Mouse (Mus musculus) MEL (cell line): Measurements from ENCODE around the gene Ctdspl2. TPM values are rescaled to one million over a fixed set of nuclear protein-coding genes. Genes with fewer than 3 reads are reported as not detected.

Experiments
- DNase-seq: peaks from one replicate; pipeline ENCODE4 v3.0.0; 2011; ENCODE audit warnings: low read depth, low spot score
- H3K27ac ChIP-seq: 2 replicates; pipeline ENCODE4 v1.5.1; 2012; ENCODE audit warnings: low read depth, mild to moderate bottlenecking, control low read depth, low read length, moderate library complexity; ENCODE audit not compliant: control insufficient read depth
- H3K27me3 ChIP-seq, 2 experiments: fragments of 150-350 bp in 1 of 2; sonication (generic) in 1 of 2; 2 replicates each; pipeline ENCODE4 v1.6.1; 2012; ENCODE audit warnings: low read length in 2 of 2, mild to moderate bottlenecking in 2 of 2, improper control_type of control experiment in 1 of 2, moderate library complexity in 1 of 2; ENCODE audit not compliant: insufficient read depth in 2 of 2, control insufficient read depth in 1 of 2
- H3K36me3 ChIP-seq, 2 experiments: 2 replicates each; pipeline ENCODE4 v1.6.1; 2012 to 2014; ENCODE audit warnings: low read length in 2 of 2, improper control_type of control experiment in 1 of 2, inconsistent platforms in 1 of 2, mild to moderate bottlenecking in 1 of 2; ENCODE audit not compliant: insufficient read depth in 2 of 2, control insufficient read depth in 1 of 2
- H3K4me1 ChIP-seq, 2 experiments: fragments of 150-350 bp in 1 of 2; sonication (generic) in 1 of 2; 2 replicates each; pipeline ENCODE4 v1.6.1; 2012; ENCODE audit warnings: low read length in 2 of 2, improper control_type of control experiment in 1 of 2, mild to moderate bottlenecking in 1 of 2; ENCODE audit not compliant: insufficient read depth in 2 of 2, control insufficient read depth in 1 of 2
- H3K4me3 ChIP-seq, 2 experiments: fragments of 150-350 bp in 1 of 2; sonication (generic) in 1 of 2; 2 replicates each; pipeline ENCODE4 v1.5.1; 2012; ENCODE audit warnings: low read depth in 2 of 2, low read length in 2 of 2, mild to moderate bottlenecking in 2 of 2, moderate library complexity in 2 of 2, control low read depth in 1 of 2, improper control_type of control experiment in 1 of 2; ENCODE audit not compliant: control insufficient read depth in 1 of 2, insufficient read depth in 1 of 2
- H3K79me2 ChIP-seq: 2 replicates; pipeline ENCODE4 v1.6.1; 2012; ENCODE audit warnings: mild to moderate bottlenecking, low read length, moderate library complexity; ENCODE audit not compliant: control insufficient read depth, poor library complexity, insufficient read depth
- H3K9ac ChIP-seq: 2 replicates; pipeline ENCODE4 v1.6.1; 2012; ENCODE audit warnings: low read depth, mild to moderate bottlenecking, control low read depth, low read length, moderate library complexity; ENCODE audit not compliant: control insufficient read depth, poor library complexity, severe bottlenecking
- H3K9me3 ChIP-seq: fragments of 150-350 bp; sonication (generic); replicated peaks from 2 replicates; pipeline ENCODE4 v1.6.1; 2012; ENCODE audit warnings: mild to moderate bottlenecking, low read length, improper control_type of control experiment, moderate library complexity; ENCODE audit not compliant: insufficient read depth
- CTCF ChIP-seq, 3 experiments: IDR thresholded peaks in 2 of 3; conservative IDR thresholded peaks in 1 of 3; 2 replicates each; pipeline ENCODE4 v1.5.1; 2011 to 2012; ENCODE audit warnings: low read length in 3 of 3, low read depth in 2 of 3, mild to moderate bottlenecking in 2 of 3, improper control_type of control experiment in 1 of 3, inconsistent platforms in 1 of 3, mixed read lengths in 1 of 3, moderate library complexity in 1 of 3; ENCODE audit not compliant: control insufficient read depth in 1 of 3, insufficient read depth in 1 of 3, poor library complexity in 1 of 3, severe bottlenecking in 1 of 3
- ETS1 ChIP-seq: IDR thresholded peaks from 2 replicates; pipeline ENCODE4 v1.6.1; 2012; ENCODE audit warnings: low read depth, mild to moderate bottlenecking, inconsistent platforms, low read length, improper control_type of control experiment, moderate library complexity
- GABPA ChIP-seq: IDR thresholded peaks from 2 replicates; pipeline ENCODE4 v1.6.1; 2012; ENCODE audit warnings: low read depth, mild to moderate bottlenecking, inconsistent platforms, low read length, improper control_type of control experiment, moderate library complexity
- GATA1 ChIP-seq: IDR thresholded peaks from 2 replicates; pipeline ENCODE4 v1.6.1; 2011; ENCODE audit warnings: low read depth, low read length, improper control_type of control experiment
- HCFC1 ChIP-seq: IDR thresholded peaks from 2 replicates; pipeline ENCODE4 v1.6.1; 2012; ENCODE audit warnings: low read depth, mild to moderate bottlenecking, inconsistent platforms, low read length, improper control_type of control experiment, moderate library complexity
- MAX ChIP-seq: IDR thresholded peaks from 2 replicates; pipeline ENCODE4 v1.6.1; 2011; ENCODE audit warnings: low read length, improper control_type of control experiment
- MAZ ChIP-seq: IDR thresholded peaks from 2 replicates; pipeline ENCODE4 v1.6.1; 2012; ENCODE audit warnings: low read depth, mild to moderate bottlenecking, inconsistent platforms, low read length, improper control_type of control experiment
- MEF2A ChIP-seq: IDR thresholded peaks from 2 replicates; pipeline ENCODE4 v1.6.1; 2014; ENCODE audit warnings: low read depth, mild to moderate bottlenecking, inconsistent platforms, low read length, improper control_type of control experiment; ENCODE audit not compliant: poor library complexity, insufficient replicate concordance, severe bottlenecking; ENCODE audit errors: extremely low read depth
- MXI1 ChIP-seq: IDR thresholded peaks from 2 replicates; pipeline ENCODE4 v1.6.1; 2011; ENCODE audit warnings: mild to moderate bottlenecking, low read depth, low read length, improper control_type of control experiment
- POLR2AphosphoS5 ChIP-seq: IDR thresholded peaks from 2 replicates; pipeline ENCODE4 v1.6.1; 2012; ENCODE audit warnings: low read depth, borderline replicate concordance, mild to moderate bottlenecking, inconsistent platforms, low read length, moderate library complexity, mixed read lengths
- RAD21 ChIP-seq: IDR thresholded peaks from 2 replicates; pipeline ENCODE4 v1.6.1; 2011; ENCODE audit warnings: mild to moderate bottlenecking, low read depth, low read length, improper control_type of control experiment
- RCOR1 ChIP-seq: IDR thresholded peaks from 2 replicates; pipeline ENCODE4 v1.6.1; 2012; ENCODE audit warnings: low read depth, mild to moderate bottlenecking, inconsistent platforms, low read length, improper control_type of control experiment
- SIN3A ChIP-seq: IDR thresholded peaks from 2 replicates; pipeline ENCODE4 v1.6.1; 2012; ENCODE audit warnings: low read length, improper control_type of control experiment, inconsistent platforms
- SMC3 ChIP-seq: IDR thresholded peaks from 2 replicates; pipeline ENCODE4 v1.6.1; 2011; ENCODE audit warnings: low read depth, low read length, improper control_type of control experiment
- TAL1 ChIP-seq: IDR thresholded peaks from 2 replicates; pipeline ENCODE4 v1.6.1; 2012; ENCODE audit warnings: mild to moderate bottlenecking, inconsistent platforms, low read length, moderate library complexity, mixed read lengths
- USF1 ChIP-seq: IDR thresholded peaks from 2 replicates; pipeline ENCODE4 v1.6.1; 2014; ENCODE audit warnings: low read depth, mild to moderate bottlenecking, inconsistent platforms, low read length, improper control_type of control experiment, moderate library complexity
- USF2 ChIP-seq, 2 experiments: IDR thresholded peaks; 2 replicates each; pipeline ENCODE4 v1.6.1; 2011 to 2012; ENCODE audit warnings: improper control_type of control experiment in 2 of 2, low read length in 2 of 2, borderline replicate concordance in 1 of 2, inconsistent platforms in 1 of 2, low read depth in 1 of 2, mild to moderate bottlenecking in 1 of 2; ENCODE audit not compliant: insufficient read depth in 1 of 2
- ZC3H11A ChIP-seq: IDR thresholded peaks from 2 replicates; pipeline ENCODE4 v1.6.1; 2012; ENCODE audit warnings: low read depth, mild to moderate bottlenecking, inconsistent platforms, low read length, improper control_type of control experiment
- ZMIZ1 ChIP-seq: IDR thresholded peaks from 2 replicates; pipeline ENCODE4 v1.6.1; 2012; ENCODE audit warnings: low read depth, mild to moderate bottlenecking, inconsistent platforms, low read length, improper control_type of control experiment, moderate library complexity
- ZNF384 ChIP-seq: IDR thresholded peaks from 2 replicates; pipeline ENCODE4 v1.6.1; 2012; ENCODE audit warnings: low read depth, mild to moderate bottlenecking, inconsistent platforms, low read length, improper control_type of control experiment
- polyA plus RNA-seq, 2 experiments: library from polyadenylated mRNA; stranded (reverse) in 1 of 2; unstranded in 1 of 2; fragments of >175 nt in 1 of 2; fragments of >200 nt in 1 of 2; gene quantifications; 2 replicates each; pipeline versions ENCODE4 v1.2.1 to v1.2.4; 2012; ENCODE audit warnings: low replicate concordance in 2 of 2, low read depth in 1 of 2; ENCODE audit not compliant: insufficient read length in 2 of 2, insufficient read depth in 1 of 2, missing spikeins in 1 of 2
- total RNA-seq: library from RNA; depleted of rRNA; stranded (reverse); fragments of 300-350 nt; gene quantifications from 2 replicates; pipeline ENCODE4 v1.2.3, GENCODE M21; 2012

Gene Ctdspl2
- total and polyA plus RNA-seq, 3 experiments = 16.6 to 57.2 (median 23.2) TPM

DNA sequence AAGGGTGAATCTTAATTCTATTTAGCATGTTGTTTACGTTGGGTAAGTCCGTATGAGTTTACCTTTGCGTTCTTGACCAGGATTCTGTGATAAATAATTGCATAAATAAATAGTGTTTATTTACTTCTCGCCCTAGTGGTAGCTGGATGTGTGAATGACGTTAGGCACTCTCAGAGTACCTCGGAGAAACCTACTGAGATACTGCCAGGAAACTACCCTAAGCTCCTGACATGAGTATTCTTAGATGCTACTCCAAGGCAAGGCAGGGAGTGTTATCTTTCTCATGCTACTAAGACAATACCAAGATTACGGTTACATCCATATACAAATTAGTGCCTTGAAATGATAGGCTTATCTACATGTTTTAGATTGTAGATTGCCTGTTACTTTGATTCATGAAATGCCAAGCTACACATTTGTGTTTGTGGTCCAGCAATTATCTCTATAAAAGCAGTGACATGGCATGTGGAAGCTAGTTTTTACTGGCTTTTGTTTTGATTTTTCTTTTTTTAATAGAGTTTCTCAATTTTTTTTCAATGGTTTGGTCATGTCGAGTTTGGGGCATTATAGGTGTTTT is 1.5 kb downstream of the Ctdspl2 start:
- no peak for TF ChIP-seq RAD21
- TF ChIP-seq SIN3A = 0 out of 2 replicates have a peak, but pooled peaks have one; percentile 5
- peak; percentile 51; the same call in 1 of the 2 replicates for TF ChIP-seq RCOR1
- TF ChIP-seq SMC3 = no peak
- TF ChIP-seq GABPA = no peak
- TF ChIP-seq ZMIZ1 = no peak
- peak; percentile 54 for TF ChIP-seq GATA1
- TF ChIP-seq, all 39 proteins: peak for 3
- peak overlapping the region; percentile 73 to 100 for H3K4me3 ChIP-seq
- H3K27me3 ChIP-seq = no peaks in the 10 kb centered on the region
- peaks cover 8 to 14% of the 10 kb centered on the region in 2 experiments for H3K36me3 ChIP-seq
- DNase-seq = peak; percentile 52
- no peak overlapping the region; the same call in 1 of the 2 replicates for H3K27ac ChIP-seq
- no peaks in the 10 kb centered on the region for H3K9me3 ChIP-seq
- H3K9ac ChIP-seq = peak overlapping the region; percentile 98
- peaks cover 32% of the 10 kb centered on the region for H3K79me2 ChIP-seq
- H3K4me1 ChIP-seq = peaks cover 0 to 3% of the 10 kb centered on the region in 2 experiments; a peak in 2 of 4 replicates

DNA sequence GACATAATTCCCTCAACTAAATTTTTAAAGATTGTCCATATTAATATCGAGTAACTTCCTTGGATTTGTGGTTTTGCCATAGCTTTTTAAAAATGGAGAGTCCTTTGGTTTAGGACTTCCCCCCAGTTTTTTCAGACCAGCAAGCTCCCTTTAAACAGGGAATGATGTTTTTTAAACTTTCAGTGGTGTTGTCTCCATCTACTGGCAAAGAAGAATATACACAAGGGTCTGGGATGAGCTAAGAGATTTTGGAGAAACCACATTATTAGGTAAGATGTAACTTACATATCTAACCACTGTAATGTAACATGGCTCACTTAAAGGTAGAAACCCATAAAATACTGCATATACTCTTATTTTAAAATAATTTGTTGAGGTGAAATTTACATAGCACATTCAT is 39.9 kb downstream of the Ctdspl2 start:
- no peak overlapping the region for H3K9ac ChIP-seq
- peak; percentile 29 for DNase-seq
- peaks cover 0 to 13% of the 10 kb centered on the region in 2 experiments; a peak in 2 of 4 replicates for H3K36me3 ChIP-seq
- no peaks in the 10 kb centered on the region for H3K27me3 ChIP-seq
- no peaks in the 10 kb centered on the region for H3K79me2 ChIP-seq
- H3K4me3 ChIP-seq = no peak overlapping the region
- TF ChIP-seq RAD21 (peak; percentile 34), SMC3 (0 out of 2 replicates have a peak, but pooled peaks have one; percentile 23), TAL1 (no peak), CTCF (IDR thresholded peaks at IDR 0.05 in 2 of 3, conservative IDR thresholded peaks at IDR 0.05 in 1 of 3; ENCODE audit: control insufficient read depth in 1 of 3, insufficient read depth in 1 of 3, low read depth in 2 of 3, low read length in 3 of 3, poor library complexity in 1 of 3, severe bottlenecking in 1 of 3) (peak in 1 of 3 experiments; percentile 50; a peak in 3 of 6 replicates)
- H3K9me3 ChIP-seq = no peaks in the 10 kb centered on the region
- no peak overlapping the region for H3K27ac ChIP-seq
- H3K4me1 ChIP-seq = no peaks in the 10 kb centered on the region

DNA sequence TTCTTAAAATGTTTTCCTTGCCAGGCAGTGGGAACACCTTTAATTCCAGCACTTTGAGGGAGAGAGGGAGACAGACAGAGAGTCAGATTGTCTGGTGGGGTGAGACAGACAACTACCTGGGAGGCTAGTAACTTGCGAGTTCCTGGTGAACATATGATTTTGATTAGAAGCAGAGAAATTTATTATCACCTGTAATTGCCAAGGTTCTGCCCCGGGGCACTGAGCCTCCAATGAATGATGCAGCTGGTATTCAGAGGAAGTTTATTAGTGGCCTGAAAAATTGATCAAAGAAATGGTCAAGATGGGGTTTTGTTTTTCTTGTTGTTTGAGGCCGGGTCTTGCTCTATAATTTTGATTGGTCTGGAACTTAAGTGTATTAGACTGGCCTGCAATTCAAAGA is 53.0 kb downstream of the Ctdspl2 start:
- DNase-seq = no peak
- H3K27ac ChIP-seq = no peak overlapping the region
- H3K4me3 ChIP-seq = no peak overlapping the region
- no peaks in the 10 kb centered on the region for H3K27me3 ChIP-seq
- no peaks in the 10 kb centered on the region for H3K9me3 ChIP-seq
- no peaks in the 10 kb centered on the region for H3K79me2 ChIP-seq
- no peak overlapping the region for H3K9ac ChIP-seq
- H3K4me1 ChIP-seq = no peaks in the 10 kb centered on the region
- no peak for TF ChIP-seq ZNF384
- TF ChIP-seq MXI1 = no peak
- no peak for TF ChIP-seq GABPA
- TF ChIP-seq MAZ = no peak
- no peak for TF ChIP-seq ZMIZ1
- no peak for TF ChIP-seq POLR2AphosphoS5
- TF ChIP-seq USF1 = no peak
- TF ChIP-seq RAD21 = no peak
- no peak for TF ChIP-seq MEF2A
- TF ChIP-seq ZC3H11A = no peak
- TF ChIP-seq ETS1 = no peak
- no peak for TF ChIP-seq HCFC1
- no peak for TF ChIP-seq USF2 (IDR thresholded peaks at IDR 0.05; ENCODE audit: borderline replicate concordance in 1 of 2, insufficient read depth in 1 of 2, low read depth in 1 of 2, low read length in 2 of 2)
- TF ChIP-seq MAX = no peak
- TF ChIP-seq, all 39 proteins: peak for 0
- H3K36me3 ChIP-seq = peaks cover 0 to 18% of the 10 kb centered on the region in 2 experiments; a peak in 2 of 4 replicates
